Mouse (Mus musculus): ENCODE measurements around the gene Haus8. TPM values are rescaled to one million over a fixed set of nuclear protein-coding genes. Genes with fewer than 3 reads are reported as not detected.
A peak's percentile ranks its signal among the peaks of the same experiment; 100 is the strongest.
"Not testable (repeated sequence)": the region's sequence is repeated elsewhere in the genome, so short reads cannot be mapped to it uniquely, and the experiment has no call there.

Gene Haus8
- polyA plus RNA-seq, 1 experiment from 2014 or later: 18.6 TPM

- no peaks in the 10 kb centered on the region for H3K27me3 ChIP-seq (ENCODE audit: insufficient read depth, low read length)
- no peak overlapping the region for H3K4me2 ChIP-seq (ENCODE audit: low read depth, low read length)
- H3K4me3 ChIP-seq (ENCODE audit: low read depth, low read length): no peak overlapping the region
- DNase-seq (peak; percentile 57), ATAC-seq (peak; percentile 68)
- WGBS (ENCODE audit: insufficient replicate concordance): 77% methylated on average over 3 of the region's 3 CpGs
- TF ChIP-seq CTCF (IDR thresholded peaks at IDR 0.05; ENCODE audit: low read depth) (no peak), EP300 (IDR thresholded peaks at IDR 0.05; ENCODE audit: low read depth) (no peak)
- no peaks in the 10 kb centered on the region for H3K9me3 ChIP-seq (ENCODE audit: low read length)
- H3K4me1 ChIP-seq (ENCODE audit: insufficient read depth): no peaks in the 10 kb centered on the region
- H3K9ac ChIP-seq (replicated peaks): no peak overlapping the region
- H3K27ac ChIP-seq (ENCODE audit: low read depth): no peak overlapping the region
- peaks cover 9% of the 10 kb centered on the region for H3K36me3 ChIP-seq (replicated peaks; ENCODE audit: insufficient read depth, low read length)
Observed at GRCm38 (mm10) chr8:71256545-71257232, 16.0 kb downstream of the Haus8 start.

GRCm38 (mm10) chr8:71248203-71248602, 24.5 kb downstream of the Haus8 start:
- 77% methylated on average over 1 of the region's 1 CpGs for WGBS (ENCODE audit: insufficient replicate concordance)

GRCm38 (mm10) chr8:71242757-71243156, 30.0 kb downstream of the Haus8 start:
- no peak overlapping the region for H3K9ac ChIP-seq (replicated peaks)
- H3K9me3 ChIP-seq (ENCODE audit: low read length): no peaks in the 10 kb centered on the region
- H3K4me1 ChIP-seq (ENCODE audit: insufficient read depth): no peaks in the 10 kb centered on the region
- no peak for TF ChIP-seq EP300 (IDR thresholded peaks at IDR 0.05; ENCODE audit: low read depth)
- TF ChIP-seq CTCF (IDR thresholded peaks at IDR 0.05; ENCODE audit: low read depth): no peak
- no peaks in the 10 kb centered on the region for H3K36me3 ChIP-seq (replicated peaks; ENCODE audit: insufficient read depth, low read length)
- no peaks in the 10 kb centered on the region for H3K27me3 ChIP-seq (ENCODE audit: insufficient read depth, low read length)
- WGBS (ENCODE audit: insufficient replicate concordance): 74% methylated on average over 2 of the region's 2 CpGs
- no peak overlapping the region for H3K4me2 ChIP-seq (ENCODE audit: low read depth, low read length)
- no peak overlapping the region for H3K4me3 ChIP-seq (ENCODE audit: low read depth, low read length)
- ATAC-seq: no peak
- no peak for DNase-seq
- no peak overlapping the region for H3K27ac ChIP-seq (ENCODE audit: low read depth)

More at GRCm38 (mm10) chr8:71248203-71248602, 24.5 kb downstream of the Haus8 start:
- no peak for ATAC-seq
- no peak for TF ChIP-seq CTCF (IDR thresholded peaks at IDR 0.05; ENCODE audit: low read depth)
- Histone ChIP-seq H3K4me1 (ENCODE audit: insufficient read depth) (no peaks in the 10 kb centered on the region), H3K36me3 (replicated peaks; ENCODE audit: insufficient read depth, low read length) (no peaks in the 10 kb centered on the region; the same call in 1 of the 2 replicates), H3K4me2 (ENCODE audit: low read depth, low read length) (no peak overlapping the region), H3K4me3 (ENCODE audit: low read depth, low read length) (no peak overlapping the region), H3K9ac (replicated peaks) (no peak overlapping the region), H3K27me3 (ENCODE audit: insufficient read depth, low read length) (no peaks in the 10 kb centered on the region), H3K9me3 (ENCODE audit: low read length) (no peaks in the 10 kb centered on the region), H3K27ac (ENCODE audit: low read depth) (no peak overlapping the region)
- no peak for DNase-seq

- 38% methylated on average over 2 of the region's 2 CpGs for WGBS (ENCODE audit: insufficient replicate concordance)
- no peaks in the 10 kb centered on the region for H3K36me3 ChIP-seq (replicated peaks; ENCODE audit: insufficient read depth, low read length)
- H3K4me2 ChIP-seq (ENCODE audit: low read depth, low read length): no peak overlapping the region
- TF ChIP-seq EP300 (IDR thresholded peaks at IDR 0.05; ENCODE audit: low read depth) (no peak), CTCF (IDR thresholded peaks at IDR 0.05; ENCODE audit: low read depth) (peak; percentile 72)
- H3K4me1 ChIP-seq (ENCODE audit: insufficient read depth): no peaks in the 10 kb centered on the region
- no peak overlapping the region for H3K9ac ChIP-seq (replicated peaks)
- ATAC-seq (no peak), DNase-seq (no peak)
- no peaks in the 10 kb centered on the region for H3K9me3 ChIP-seq (ENCODE audit: low read length)
- no peaks in the 10 kb centered on the region for H3K27me3 ChIP-seq (ENCODE audit: insufficient read depth, low read length)
- no peak overlapping the region for H3K4me3 ChIP-seq (ENCODE audit: low read depth, low read length)
- no peak overlapping the region for H3K27ac ChIP-seq (ENCODE audit: low read depth)
Observed at GRCm38 (mm10) chr8:71224560-71224959, 48.2 kb downstream of the Haus8 start.

- not testable (repeated sequence) for H3K4me1 ChIP-seq (ENCODE audit: insufficient read depth); H3K27ac ChIP-seq (ENCODE audit: low read depth); H3K36me3 ChIP-seq (replicated peaks; ENCODE audit: insufficient read depth, low read length); H3K9me3 ChIP-seq (ENCODE audit: low read length); ATAC-seq; H3K27me3 ChIP-seq (ENCODE audit: insufficient read depth, low read length); H3K4me2 ChIP-seq (ENCODE audit: low read depth, low read length); DNase-seq; H3K4me3 ChIP-seq (ENCODE audit: low read depth, low read length); H3K9ac ChIP-seq (replicated peaks)
- 83% methylated on average over 3 of the region's 5 CpGs for WGBS (ENCODE audit: insufficient replicate concordance)
Observed at GRCm38 (mm10) chr8:71214266-71214665, 58.5 kb downstream of the Haus8 start.

- 3% methylated on average over 3 of the region's 11 CpGs for WGBS (ENCODE audit: insufficient replicate concordance)
- H3K9me3 ChIP-seq (ENCODE audit: low read length); H3K27me3 ChIP-seq (ENCODE audit: insufficient read depth, low read length); H3K36me3 ChIP-seq (replicated peaks; ENCODE audit: insufficient read depth, low read length); H3K4me1 ChIP-seq (ENCODE audit: insufficient read depth); H3K9ac ChIP-seq (replicated peaks); H3K27ac ChIP-seq (ENCODE audit: low read depth): not testable (repeated sequence)
- DNase-seq (peak; percentile 17), ATAC-seq (peak; percentile 47)
- peak overlapping the region; percentile 38 for H3K4me3 ChIP-seq (ENCODE audit: low read depth, low read length)
- peak overlapping the region; percentile 44; the same call in 1 of the 2 replicates for H3K4me2 ChIP-seq (ENCODE audit: low read depth, low read length)
Observed at GRCm38 (mm10) chr8:71205541-71205967, 67.2 kb downstream of the Haus8 start.

Other genes starting within 250 kb of the Haus8 start
- 3.8 and 5.1 TPM in 2 replicates for gene Myo9b, start 220 bp downstream of the Haus8 start, polyA plus RNA-seq (2015; fragmentation: Nextera tagmentation; extraction: Ambion mirVana)
- gene Use1, start 93.9 kb upstream of the Haus8 start, polyA plus RNA-seq (2015; fragmentation: Nextera tagmentation; extraction: Ambion mirVana): 62.8 and 64.6 TPM in 2 replicates
- gene Ocel1, start 98.4 kb upstream of the Haus8 start, polyA plus RNA-seq (2015; fragmentation: Nextera tagmentation; extraction: Ambion mirVana): 5.3 and 5.9 TPM in 2 replicates
- 38.0 and 46.6 TPM in 2 replicates for gene Nr2f6, start 109.0 kb upstream of the Haus8 start, polyA plus RNA-seq (2015; fragmentation: Nextera tagmentation; extraction: Ambion mirVana)
- gene Ushbp1, start 122.9 kb upstream of the Haus8 start, polyA plus RNA-seq (2015; fragmentation: Nextera tagmentation; extraction: Ambion mirVana): 4.6 and 5.6 TPM in 2 replicates
- 40.0 and 40.7 TPM in 2 replicates for gene Babam1, start 123.9 kb upstream of the Haus8 start, polyA plus RNA-seq (2015; fragmentation: Nextera tagmentation; extraction: Ambion mirVana)
- 11.4 and 11.9 TPM in 2 replicates for gene Ankle1, start 133.1 kb upstream of the Haus8 start, polyA plus RNA-seq (2015; fragmentation: Nextera tagmentation; extraction: Ambion mirVana)
- 4.5 and 5.0 TPM in 2 replicates for gene Abhd8, start 190.7 kb upstream of the Haus8 start, polyA plus RNA-seq (2015; fragmentation: Nextera tagmentation; extraction: Ambion mirVana)
- gene Mrpl34, start 192.0 kb upstream of the Haus8 start, polyA plus RNA-seq (2015; fragmentation: Nextera tagmentation; extraction: Ambion mirVana): 119 and 120 TPM in 2 replicates
- gene Dda1, start 196.3 kb upstream of the Haus8 start, polyA plus RNA-seq (2015; fragmentation: Nextera tagmentation; extraction: Ambion mirVana): 30.3 and 31.0 TPM in 2 replicates
- gene Ano8, start 213.0 kb upstream of the Haus8 start, polyA plus RNA-seq (2015; fragmentation: Nextera tagmentation; extraction: Ambion mirVana): 0.14 and 0.27 TPM in 2 replicates
- 4.5 and 4.9 TPM in 2 replicates for gene Gtpbp3, start 215.2 kb upstream of the Haus8 start, polyA plus RNA-seq (2015; fragmentation: Nextera tagmentation; extraction: Ambion mirVana)
- 29.1 and 31.1 TPM in 2 replicates for gene Plvap, start 238.8 kb upstream of the Haus8 start, polyA plus RNA-seq (2015; fragmentation: Nextera tagmentation; extraction: Ambion mirVana)

All from liver, postnatal 0 days (tissue).